Mouse (Mus musculus): Measurements from ENCODE around the gene Eml2. TPM values are rescaled to one million over a fixed set of nuclear protein-coding genes. Genes with fewer than 3 reads are reported as not detected.

Eml2 gene
- polyA plus RNA-seq, 1 experiment = 48.5 TPM

DNA sequence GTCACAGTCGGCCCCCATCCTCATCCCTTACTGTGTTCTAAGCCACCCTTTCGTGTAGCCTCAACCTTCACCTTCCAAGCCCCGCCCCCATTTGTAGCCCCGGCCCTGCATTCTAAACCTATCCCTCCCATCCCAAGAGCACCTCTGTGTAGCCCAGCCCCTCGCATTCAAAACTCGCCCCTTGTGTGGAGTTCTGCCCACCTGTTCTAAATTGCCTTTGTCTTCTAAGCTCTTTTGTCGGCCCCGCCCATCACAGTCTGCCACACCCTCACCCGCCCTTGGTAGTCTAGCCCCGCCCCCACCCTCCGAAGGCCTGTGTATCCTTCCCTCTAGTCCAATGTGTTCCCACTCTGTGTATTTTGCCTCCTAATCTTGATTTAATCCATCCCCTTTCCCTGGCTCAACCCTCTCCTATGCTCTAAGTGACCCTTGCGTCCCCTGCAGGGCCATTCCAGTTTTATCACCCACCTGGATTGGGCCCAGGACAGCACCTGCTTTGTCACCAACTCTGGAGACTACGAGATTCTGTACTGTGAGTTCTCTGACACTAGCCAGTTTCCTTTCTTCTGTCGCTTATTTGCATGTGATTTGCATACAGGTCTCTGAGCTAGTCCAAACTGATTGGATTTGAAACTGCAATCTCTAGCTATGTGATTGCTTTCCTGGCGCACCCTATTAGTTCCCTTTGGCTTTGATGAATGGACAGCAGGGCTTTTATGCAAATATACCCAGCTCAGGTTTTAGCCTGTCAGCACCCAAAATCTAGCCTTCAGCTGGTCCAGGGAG lies 26.0 kb downstream of the Eml2 start:
- no peak for DNase-seq (ENCODE audit: low read depth)

- DNase-seq (ENCODE audit: low read depth) = no peak
Measured at GRCm38 (mm10) chr7:19208201-19208910, 32.1 kb downstream of the Eml2 start.

DNA sequence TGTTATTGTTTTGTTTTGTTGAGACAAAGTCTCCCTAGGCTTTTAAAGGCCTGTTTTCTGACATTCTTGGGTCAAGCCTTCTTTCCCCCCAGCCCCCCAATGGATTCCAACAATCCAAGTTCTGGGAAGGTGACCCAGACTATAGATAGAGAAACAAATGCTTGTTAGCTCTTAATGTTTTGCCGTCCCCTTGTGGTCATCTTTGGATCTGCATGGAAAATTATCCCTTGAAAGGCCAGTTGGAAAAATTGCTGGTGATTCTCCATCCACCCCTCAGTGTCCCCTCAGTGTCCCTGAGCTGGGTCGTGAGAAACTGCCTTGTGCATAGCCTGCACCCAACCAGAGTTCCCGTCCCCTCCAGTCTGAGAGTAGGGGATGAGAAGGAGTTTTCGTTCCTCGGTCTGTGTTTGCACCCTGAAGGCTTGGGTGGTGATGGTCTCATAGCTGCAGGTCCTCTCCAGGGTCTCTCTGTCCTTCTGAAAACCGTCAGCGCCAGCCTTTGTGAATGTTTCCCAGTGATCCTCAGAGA lies 32.8 kb downstream of the Eml2 start:
- DNase-seq (ENCODE audit: low read depth) = no peak

- no peak for DNase-seq (ENCODE audit: low read depth)
Measured at GRCm38 (mm10) chr7:19209494-19209893, 33.3 kb downstream of the Eml2 start.

- no peak for DNase-seq (ENCODE audit: low read depth)
Measured at GRCm38 (mm10) chr7:19210010-19210409, 33.8 kb downstream of the Eml2 start.

- no peak for DNase-seq (ENCODE audit: low read depth)
Measured at GRCm38 (mm10) chr7:19211041-19211675, 34.9 kb downstream of the Eml2 start.

- no peak for DNase-seq (ENCODE audit: low read depth)
Measured at GRCm38 (mm10) chr7:19211996-19212755, 36.0 kb downstream of the Eml2 start, which contains the start of gene Gpr4. Gpr4 (plus strand) TSS chr7:19212538.

- no peak for DNase-seq (ENCODE audit: low read depth)
Measured at GRCm38 (mm10) chr7:19213385-19213784, 37.2 kb downstream of the Eml2 start.

DNA sequence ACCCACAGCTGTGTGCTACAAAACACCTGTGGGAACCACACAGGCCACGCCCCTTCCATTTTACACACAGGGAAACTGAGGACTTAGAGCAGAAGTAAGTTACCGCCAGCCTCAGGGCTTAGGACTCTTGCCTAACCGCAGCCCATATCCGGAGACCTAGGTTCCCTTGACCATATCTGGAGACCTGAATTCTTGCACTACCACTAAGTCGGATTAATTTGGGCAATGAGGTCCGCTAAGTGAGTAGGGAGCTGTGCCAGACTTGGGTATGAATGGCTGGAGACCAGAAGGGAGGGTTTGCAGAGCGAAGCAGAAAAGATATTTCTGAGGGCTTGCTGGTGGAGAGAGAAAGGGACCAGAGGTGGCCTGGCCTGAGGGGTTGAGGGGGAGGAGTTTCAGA lies 38.1 kb downstream of the Eml2 start:
- no peak for DNase-seq (ENCODE audit: low read depth)

DNA sequence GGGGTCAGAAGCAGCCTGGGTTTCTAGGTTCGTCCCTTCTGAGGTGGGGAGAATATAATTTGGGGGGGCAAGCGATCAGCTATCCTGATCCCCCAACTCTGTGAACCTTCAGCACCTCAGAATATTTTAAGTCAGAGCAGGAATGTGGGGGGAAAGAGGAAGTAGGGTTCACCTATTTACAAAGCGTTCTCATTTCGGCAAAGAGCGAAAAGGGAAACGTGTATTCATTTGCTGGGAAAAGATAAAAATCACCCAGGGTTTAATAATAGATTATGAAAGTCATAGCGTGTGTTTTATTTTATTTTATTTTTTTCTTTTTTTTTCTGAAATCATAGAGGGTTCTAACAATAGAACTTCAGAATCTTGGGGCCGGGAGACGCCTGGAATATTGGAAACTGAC lies 38.7 kb downstream of the Eml2 start:
- DNase-seq (ENCODE audit: low read depth) = no peak

- DNase-seq (ENCODE audit: low read depth) = no peak
Measured at GRCm38 (mm10) chr7:19217492-19217891, 41.3 kb downstream of the Eml2 start.

- no peak for DNase-seq (ENCODE audit: low read depth)
Measured at GRCm38 (mm10) chr7:19217944-19218343, 41.7 kb downstream of the Eml2 start.

DNA sequence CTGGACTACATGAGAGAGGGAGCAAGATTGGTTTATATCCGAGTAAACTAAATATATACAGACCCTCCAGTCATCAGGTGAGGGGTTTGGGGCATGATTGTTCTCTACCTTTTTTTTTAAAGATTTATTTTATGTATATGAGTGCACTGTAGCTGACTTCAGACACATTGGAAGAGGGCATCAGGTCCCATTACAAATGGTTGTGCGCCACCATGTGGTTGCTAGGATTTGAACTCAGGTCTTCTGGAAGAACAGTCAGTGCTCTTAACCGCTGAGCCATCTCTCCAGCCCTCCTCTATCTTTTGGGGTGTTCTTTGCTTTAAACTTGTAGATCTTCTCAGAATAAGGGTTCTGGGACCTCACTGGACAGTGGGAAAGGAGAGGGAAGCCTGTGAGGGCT lies 43.8 kb downstream of the Eml2 start:
- no peak for DNase-seq (ENCODE audit: low read depth)

DNA sequence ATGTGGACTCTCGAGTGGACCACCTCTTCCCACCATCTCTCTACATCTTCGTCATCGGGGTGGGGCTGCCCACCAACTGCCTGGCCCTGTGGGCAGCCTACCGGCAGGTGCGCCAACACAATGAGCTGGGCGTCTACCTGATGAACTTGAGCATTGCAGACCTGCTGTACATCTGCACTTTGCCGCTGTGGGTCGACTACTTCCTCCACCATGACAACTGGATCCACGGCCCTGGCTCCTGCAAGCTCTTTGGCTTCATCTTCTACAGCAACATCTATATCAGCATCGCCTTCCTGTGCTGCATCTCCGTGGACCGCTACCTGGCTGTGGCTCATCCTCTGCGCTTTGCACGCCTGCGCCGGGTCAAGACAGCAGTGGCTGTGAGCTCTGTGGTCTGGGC lies 46.0 kb downstream of the Eml2 start:
- DNase-seq (ENCODE audit: low read depth) = no peak

GRCm38 (mm10) chr7:19222875-19223274 lies 46.7 kb downstream of the Eml2 start:
- no peak for DNase-seq (ENCODE audit: low read depth)

DNA sequence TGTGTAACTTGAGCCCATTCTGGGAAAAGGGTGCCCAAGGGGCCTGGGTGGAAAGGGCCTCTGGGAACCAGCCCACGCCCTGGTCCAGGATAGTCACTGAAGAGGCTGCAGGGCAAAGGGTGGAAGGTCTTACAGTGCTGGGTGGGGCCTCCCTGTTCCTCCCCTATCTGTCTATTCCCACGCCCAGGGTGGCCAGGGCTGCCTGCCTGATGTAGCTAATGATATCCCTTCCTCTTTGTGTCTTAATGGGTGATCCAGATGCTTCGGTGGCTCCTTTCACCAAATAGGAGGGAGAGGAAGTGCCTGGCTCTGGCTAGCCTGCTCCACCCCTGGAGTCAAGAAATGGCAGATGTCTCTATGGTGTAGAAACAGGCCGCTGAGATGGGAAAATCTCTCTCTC lies 48.7 kb downstream of the Eml2 start:
- DNase-seq (ENCODE audit: low read depth) = no peak

DNA sequence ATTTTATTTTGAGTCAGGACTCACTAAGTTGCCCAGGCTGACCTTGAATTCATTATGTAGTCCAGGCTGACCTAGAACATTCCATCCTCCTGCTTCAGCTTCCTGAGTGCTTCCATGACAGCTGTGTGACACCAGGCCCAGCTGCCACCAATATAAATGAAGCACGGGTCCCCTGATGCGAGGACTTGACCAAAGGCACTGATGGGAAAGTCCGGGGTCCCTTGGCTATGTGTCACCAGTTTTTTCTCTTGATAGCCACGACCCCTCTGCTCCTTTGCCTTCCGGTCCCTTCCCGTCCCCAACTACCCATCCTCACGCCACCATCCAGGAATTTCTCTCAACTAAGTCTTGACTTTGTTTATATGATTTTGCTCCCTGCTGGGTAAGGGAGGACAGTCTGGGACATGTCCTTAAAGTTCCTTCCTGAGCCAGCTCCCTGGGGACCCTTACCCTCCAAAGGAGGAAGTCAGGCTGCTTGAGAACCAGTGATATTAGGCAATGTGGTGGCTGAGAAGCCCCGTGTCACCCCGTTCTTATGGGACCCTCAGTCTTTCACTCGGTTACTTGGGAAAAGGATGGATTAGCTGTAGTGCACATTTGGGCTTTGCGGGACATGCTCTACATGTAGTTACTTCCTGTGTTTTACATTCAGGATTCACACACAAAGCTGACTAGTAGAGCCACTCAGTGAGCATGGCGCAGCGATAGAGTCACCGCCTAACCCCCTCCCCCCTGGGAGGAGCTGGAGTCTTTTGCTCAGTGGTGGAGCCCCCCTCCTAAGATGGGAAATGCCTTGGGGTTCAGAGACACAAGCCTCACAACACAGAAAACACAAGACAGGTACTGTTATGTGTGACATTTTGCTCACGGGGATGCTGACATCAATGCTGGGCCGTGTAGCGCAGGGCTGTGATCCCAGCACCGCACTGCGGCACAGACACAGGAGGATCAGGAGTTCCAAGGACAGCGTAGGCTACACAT lies 50.9 kb downstream of the Eml2 start:
- no peak for DNase-seq (ENCODE audit: low read depth)

DNA sequence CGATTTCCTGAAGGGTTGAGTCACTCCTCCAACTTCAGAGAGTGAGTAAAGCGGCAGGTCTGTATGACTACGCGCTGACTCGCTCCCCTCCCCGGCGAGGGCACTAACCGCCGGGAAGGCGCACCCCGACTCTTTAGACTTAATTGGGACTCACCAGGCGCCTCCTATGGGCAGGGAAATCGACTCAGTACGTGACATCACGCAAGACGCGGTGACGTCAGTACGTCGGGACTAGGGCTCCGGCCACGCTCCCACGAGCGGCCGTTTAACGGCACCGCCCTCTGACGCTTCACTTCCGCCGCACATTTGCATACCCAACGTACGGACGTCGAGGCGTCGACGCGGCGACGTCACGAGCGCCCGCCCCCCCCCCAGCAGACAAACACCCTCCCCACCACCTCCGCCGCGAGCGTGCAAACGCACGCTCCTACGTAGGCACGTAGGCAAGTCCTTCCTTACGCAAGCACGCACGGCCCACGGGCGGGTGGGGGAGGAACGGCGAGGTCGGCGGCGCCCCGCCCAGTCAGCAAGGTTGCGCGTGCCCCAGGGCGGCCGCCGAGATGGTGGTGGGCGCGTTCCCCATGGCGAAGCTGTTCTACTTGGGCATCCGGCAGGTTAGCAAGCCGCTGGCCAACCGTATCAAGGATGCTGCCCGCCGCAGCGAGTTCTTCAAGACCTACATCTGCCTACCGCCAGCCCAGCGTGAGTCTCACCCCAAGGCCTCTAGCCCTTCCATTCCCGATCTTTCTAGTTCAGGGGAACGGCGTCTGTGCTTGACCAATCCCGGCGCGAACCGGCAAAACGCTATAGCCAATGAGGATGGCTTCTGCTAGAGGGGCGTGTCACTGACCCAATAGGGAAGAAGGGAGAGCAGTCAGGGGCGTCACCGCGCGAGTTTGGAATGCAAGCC lies 51.9 kb downstream of the Eml2 start, which contains the start of gene Opa3:
Opa3 (plus strand) TSS at position 452 of the 910 bp plus-strand sequence.
- DNase-seq (ENCODE audit: low read depth) = peak; percentile 93

DNA sequence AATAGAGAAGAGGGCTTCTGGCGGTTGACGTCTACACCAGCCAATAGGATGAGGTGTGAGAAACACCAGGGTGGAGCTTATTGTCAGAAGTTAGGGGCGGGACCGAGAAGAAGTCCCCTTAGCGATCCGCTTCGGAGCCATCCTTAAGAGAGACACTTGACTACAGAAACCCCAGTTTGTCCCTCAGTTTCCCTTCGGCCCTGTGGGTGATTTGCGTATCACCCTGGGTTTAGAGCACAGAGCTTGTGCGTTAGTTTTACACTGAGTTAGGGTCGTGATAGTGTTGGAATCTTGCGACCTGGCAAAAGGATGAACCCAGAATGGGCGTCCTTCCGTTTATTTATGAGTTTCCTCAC lies 52.5 kb downstream of the Eml2 start:
- DNase-seq (ENCODE audit: low read depth) = no peak

Measured in gonadal fat pad, adult 2 months (tissue).